Mouse (Mus musculus) Patski (cell line): ENCODE data around the gene Dnajc21. TPM values are rescaled to one million over a fixed set of nuclear protein-coding genes. Genes with fewer than 3 reads are reported as not detected.
"Not testable (repeated sequence)": the region's sequence is repeated elsewhere in the genome, so short reads cannot be mapped to it uniquely, and the experiment has no call there.

Source experiments
- ATAC-seq: fragments of 100-300 bp; one replicate; pipeline ENCODE4 v1.8.0; 2021
- CTCF ChIA-PET: fragments of 350-600 bp; sonication (Branson Sonifier 250); formaldehyde crosslinking; loops from one replicate; lab custom pipeline; 2022; ENCODE audit warnings: inconsistent platforms; lab: Charles Lee
- POLR2A ChIA-PET: fragments of 350-600 bp; sonication (Branson Sonifier 250); formaldehyde crosslinking; loops from one replicate; lab custom pipeline; 2022; ENCODE audit warnings: antibody characterized with exemption, inconsistent platforms; lab: Charles Lee
- DNase-seq: peaks from one replicate; pipeline ENCODE4 v3.0.0-alpha.2; 2011; ENCODE audit warnings: low read depth, low spot score
- H3K27me3 ChIP-seq: fragments of 371-371 bp; one replicate; pipeline ENCODE4 v1.5.1; 2021
- CTCF ChIP-seq: fragments of 100-300 bp; IDR thresholded peaks from one replicate; pipeline ENCODE4 v1.5.1; 2021
- in situ Hi-C: fragments of 300-500 bp; cut with MboI; formaldehyde crosslinking; loops from 3 replicates; pipeline ENCODE4 v1.11.1; 2018; ENCODE audit warnings: low pct_unique_long_range_greater_than_20kb, mixed read lengths
- polyA plus RNA-seq: library from polyadenylated mRNA; unstranded; gene quantifications from one replicate; pipeline ENCODE4 v1.2.3, GENCODE M21; 2021

The Dnajc21 gene
- polyA plus RNA-seq: 34.2 TPM

DNA sequence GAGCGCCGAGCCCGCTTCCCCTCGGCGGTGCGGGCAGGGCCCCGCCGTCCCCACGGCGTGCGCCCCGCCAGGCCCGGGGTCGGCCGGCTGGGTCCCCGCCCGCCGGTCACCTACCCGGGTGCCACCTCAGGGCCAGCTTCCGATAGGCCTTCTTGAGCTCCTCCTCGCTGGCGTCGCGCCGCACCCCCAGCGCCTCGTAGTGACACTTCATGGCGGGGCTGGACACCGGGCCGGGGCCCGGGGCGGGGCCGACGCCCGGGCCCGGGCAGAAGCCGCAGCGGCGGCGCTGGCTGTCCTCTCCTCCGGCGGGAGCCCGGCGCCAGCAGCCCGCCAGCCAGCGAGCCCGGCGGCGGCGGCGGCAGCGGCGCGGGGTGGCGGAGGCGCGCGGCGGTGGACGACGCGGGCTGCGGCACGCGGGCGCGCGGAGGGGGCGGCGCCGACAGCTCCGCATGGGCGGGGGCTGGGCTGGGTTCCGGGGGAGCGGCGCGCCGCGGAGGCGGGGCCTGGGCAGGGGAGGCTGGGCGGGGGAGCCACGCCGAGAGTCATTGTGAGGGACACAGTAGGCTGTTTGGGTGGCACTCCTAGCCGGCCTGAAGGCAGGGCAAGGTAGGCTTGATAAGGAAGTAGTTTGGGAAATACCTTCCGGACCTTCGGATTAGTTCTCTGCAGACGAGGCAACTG, at the start of gene Dnajc21:
Gene Dnajc21 (minus strand): TSS at position 366 of the 681 bp plus-strand sequence.
- CTCF ChIA-PET: interaction anchor here (0.7 kb wide), 1 partner anchor 64 kb away, joined by 3 read pairs; no protein-coding TSS in a partner anchor

DNA sequence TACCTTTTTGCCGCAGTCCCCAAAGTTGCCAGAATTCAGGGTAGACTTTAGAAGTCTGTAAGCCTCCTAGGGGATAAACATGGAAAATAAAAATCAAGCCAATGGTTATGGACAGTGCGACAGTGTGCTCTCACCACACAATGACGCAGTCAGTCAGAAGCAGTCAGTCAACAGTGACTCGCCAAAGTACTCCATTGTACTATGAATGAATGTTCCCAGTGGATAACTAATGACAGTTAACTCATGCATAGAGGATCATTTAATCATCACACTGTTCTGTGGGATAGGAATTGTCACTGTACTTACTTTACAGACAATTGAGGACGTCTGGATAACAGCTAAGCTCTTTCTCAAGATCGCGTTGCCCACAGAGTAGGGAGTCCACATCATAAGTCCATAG, 44.9 kb upstream of the Dnajc21 start:
- in situ Hi-C loops: no loop called here
- DNase-seq (no peak), ATAC-seq (peak; percentile 71)
- TF ChIP-seq CTCF: peak; percentile 19
- POLR2A ChIA-PET: no interaction called here
- H3K27me3 ChIP-seq: peaks cover 11% of the 10 kb centered on the region
- CTCF ChIA-PET: interaction anchor here (1.4 kb wide), 1 partner anchor 14 kb away, joined by 4 read pairs; no protein-coding TSS in a partner anchor

More for the DNA sequence above, at the start of gene Dnajc21:
- DNase-seq (no peak), ATAC-seq (peak; percentile 98)
- no peaks in the 10 kb centered on the region for H3K27me3 ChIP-seq
- in situ Hi-C loops: no loop called here
- no peak for TF ChIP-seq CTCF
- POLR2A ChIA-PET: interaction anchor here (0.6 to 2.2 kb wide), 3 partner anchors 15 to 1399 kb away, joined by 3 to 7 read pairs (median 3); partner anchors contain the start of gene Brix1

DNA sequence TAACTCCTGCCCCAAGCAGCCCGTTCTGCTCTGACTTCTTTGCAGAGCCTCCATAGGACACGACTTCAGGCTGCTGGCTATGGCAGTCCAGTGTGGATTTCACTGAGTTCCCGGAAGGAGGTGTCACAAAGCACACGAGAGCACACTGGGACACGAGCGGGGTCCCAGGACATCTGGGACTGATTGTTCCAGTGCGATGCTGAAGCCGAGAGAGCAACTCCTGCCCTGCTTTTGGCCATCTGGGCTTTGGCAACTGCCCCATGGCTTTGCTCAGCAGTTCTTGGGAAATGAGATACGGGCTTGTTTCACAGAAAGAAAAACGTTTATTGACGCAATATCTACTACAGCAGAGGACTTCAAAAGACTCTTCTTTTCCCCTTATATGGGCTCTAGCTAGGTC, 35.8 kb upstream of the Dnajc21 start:
- ATAC-seq (no peak), DNase-seq (no peak)
- TF ChIP-seq CTCF: no peak
- ChIA-PET POLR2A (no interaction called here), CTCF (interaction anchor here (1.3 kb wide), 1 partner anchor 21 kb away, joined by 3 read pairs; the partner anchor contains the start of genes Brix1 and Rad1)
- H3K27me3 ChIP-seq: peaks cover 2% of the 10 kb centered on the region
- in situ Hi-C loops: loop anchor here (10.0 kb wide), 1 partner anchor 69 kb away; no protein-coding TSS in a partner anchor

DNA sequence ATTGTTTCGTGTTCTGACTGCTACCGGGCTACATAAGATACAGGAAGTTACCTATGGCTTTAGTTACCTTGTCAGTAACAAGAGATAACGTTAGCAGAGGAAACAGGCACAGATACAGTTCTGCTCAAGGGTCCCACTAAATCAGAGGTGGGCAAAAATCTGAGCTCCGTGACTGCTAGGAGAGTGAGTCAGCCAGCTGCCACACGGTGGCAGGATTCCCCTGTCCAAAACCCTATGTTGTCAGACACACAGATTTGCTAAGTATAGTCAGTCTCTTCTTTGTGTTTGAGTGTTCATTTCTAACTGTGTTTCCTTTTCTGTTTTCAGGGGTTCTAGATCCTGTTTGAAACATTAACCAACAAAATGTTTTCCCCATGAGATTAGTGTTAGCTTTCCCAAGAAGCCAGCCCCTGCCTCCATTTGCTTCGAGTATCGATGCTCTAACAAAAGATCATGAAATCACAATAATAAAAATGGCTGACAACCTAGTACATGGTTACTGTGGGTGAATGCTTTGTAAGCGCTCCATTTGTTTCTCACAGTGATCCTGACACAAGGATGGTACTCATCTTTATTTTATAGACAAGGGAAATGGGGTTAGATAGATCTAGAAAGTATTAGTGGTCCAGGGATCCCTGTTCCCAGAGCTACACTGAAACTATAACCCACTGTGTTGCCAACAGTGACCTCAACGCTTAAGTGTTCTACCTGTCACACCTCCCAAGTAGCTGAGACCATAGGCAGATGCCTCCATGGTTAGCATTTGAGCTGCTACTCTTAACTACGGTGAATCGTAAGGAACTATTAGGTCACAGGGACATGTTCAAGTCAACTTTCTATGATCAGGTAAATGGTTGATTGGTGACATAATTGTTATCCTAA, 30.8 kb upstream of the Dnajc21 start:
- ChIA-PET CTCF (interaction anchor here (0.9 to 4.5 kb wide), 21 partner anchors 9 to 495 kb away, joined by 3 to 31 read pairs (median 4); partner anchors contain the start of gene Amacr), POLR2A (no interaction called here)
- in situ Hi-C loops: loop anchor here (10.0 kb wide), 1 partner anchor 74 kb away; no protein-coding TSS in a partner anchor
- H3K27me3 ChIP-seq: no peaks in the 10 kb centered on the region
- DNase-seq: no peak
- peak; percentile 94 for TF ChIP-seq CTCF
- ATAC-seq: peak; percentile 67

DNA sequence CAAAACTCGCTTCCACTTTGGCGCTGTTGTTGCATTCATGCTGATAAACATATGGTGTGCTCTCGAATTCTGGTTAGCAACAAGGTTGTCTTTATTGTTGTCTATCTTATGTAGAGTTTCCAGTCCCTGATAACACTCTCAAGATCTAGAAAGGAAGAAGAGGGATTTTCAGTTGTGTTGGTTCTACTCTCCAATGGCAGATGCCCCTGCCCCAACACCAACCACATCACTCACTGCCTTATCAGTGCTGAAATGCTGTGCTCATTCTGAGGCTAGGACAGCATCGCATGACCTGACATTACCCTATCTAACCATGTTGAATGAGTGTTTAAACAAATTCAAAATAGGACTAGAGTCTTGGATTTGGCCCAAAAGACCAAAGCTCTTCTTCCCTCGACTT, 29.7 kb upstream of the Dnajc21 start:
- CTCF ChIA-PET: interaction anchor here (1.3 to 4.5 kb wide), 7 partner anchors 12 to 496 kb away, joined by 3 to 31 read pairs (median 4); partner anchors contain the start of gene Amacr
- ATAC-seq (no peak), DNase-seq (no peak)
- in situ Hi-C loops: loop anchor here (10.0 kb wide), 1 partner anchor 75 kb away; no protein-coding TSS in a partner anchor
- H3K27me3 ChIP-seq: no peaks in the 10 kb centered on the region
- no peak for TF ChIP-seq CTCF
- POLR2A ChIA-PET: no interaction called here

DNA sequence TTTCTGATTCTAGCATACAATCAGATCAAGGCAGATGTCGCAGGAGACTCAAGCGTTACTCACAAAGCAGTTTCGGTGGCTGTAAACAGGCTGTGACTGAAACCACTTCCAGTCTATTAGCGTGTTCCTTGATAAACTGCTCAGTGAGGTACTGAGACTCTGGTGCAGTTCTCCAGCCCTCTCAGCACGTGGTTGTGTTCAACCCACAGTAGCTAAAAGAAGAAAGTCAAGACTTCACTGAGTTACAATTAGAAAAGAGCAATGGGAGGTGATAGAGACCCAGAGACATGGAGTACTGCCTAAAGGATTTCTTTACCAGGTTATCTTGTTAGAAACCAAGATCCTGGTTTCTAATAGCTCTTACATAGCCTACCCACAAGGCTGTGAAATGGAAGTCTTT, 29.3 kb upstream of the Dnajc21 start:
- ATAC-seq: no peak
- ChIA-PET CTCF (interaction anchor here (0.8 to 4.5 kb wide), 4 partner anchors 12 to 482 kb away, joined by 3 to 31 read pairs (median 4); partner anchors contain the start of gene Amacr), POLR2A (no interaction called here)
- no peak for DNase-seq
- in situ Hi-C loops: loop anchor here (5.0 kb wide), 1 partner anchor 403 kb away; no protein-coding TSS in a partner anchor
- H3K27me3 ChIP-seq: no peaks in the 10 kb centered on the region
- no peak for TF ChIP-seq CTCF

DNA sequence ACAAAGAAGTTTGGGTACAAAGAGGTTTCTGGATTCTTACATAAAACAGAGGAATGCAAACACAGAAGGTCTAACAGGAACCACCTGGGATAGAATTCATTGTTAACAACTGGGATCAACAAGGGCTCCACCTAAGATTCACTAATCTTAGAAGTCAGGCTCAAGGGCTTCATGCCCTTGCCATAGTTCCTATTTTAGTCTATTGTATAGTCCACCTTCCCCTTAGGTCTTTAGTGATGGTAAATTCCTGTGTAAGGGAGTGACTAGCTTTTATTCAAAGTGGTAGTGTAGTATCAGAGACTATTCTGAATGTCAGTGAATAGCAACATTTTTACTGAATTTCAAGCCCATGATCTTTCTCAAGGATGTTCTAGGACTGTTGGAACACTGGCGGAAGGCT, 26.4 kb upstream of the Dnajc21 start:
- in situ Hi-C loops: loop anchor here (5.0 kb wide), 1 partner anchor 406 kb away; no protein-coding TSS in a partner anchor
- POLR2A ChIA-PET, H3K27me3 ChIP-seq, ATAC-seq, DNase-seq: not testable (repeated sequence)
- CTCF ChIA-PET: interaction anchor here (1.3 kb wide), 1 partner anchor 405 kb away, joined by 4 read pairs; no protein-coding TSS in a partner anchor

DNA sequence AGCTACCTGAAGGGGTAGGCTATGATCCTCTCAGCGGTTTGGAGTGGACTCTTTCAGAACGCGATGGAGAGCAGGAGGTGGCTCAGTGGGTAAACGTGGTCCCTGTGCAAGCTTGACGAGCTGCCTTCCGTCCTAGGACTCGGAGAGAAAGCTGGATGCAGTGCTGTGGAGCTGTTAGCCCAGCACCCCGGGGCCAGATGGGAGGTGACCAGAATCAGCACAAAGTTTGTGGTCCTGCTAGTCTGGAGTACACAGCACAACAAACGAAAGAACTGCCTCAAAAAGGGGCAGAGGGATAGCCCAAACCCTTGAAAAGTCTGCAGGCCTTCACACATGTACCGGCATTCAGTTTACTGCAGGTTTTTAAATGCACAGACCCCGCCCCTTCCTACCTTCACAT, 25.6 kb upstream of the Dnajc21 start:
- in situ Hi-C loops: loop anchor here (5.0 kb wide), 1 partner anchor 406 kb away; no protein-coding TSS in a partner anchor
- POLR2A ChIA-PET: no interaction called here

DNA sequence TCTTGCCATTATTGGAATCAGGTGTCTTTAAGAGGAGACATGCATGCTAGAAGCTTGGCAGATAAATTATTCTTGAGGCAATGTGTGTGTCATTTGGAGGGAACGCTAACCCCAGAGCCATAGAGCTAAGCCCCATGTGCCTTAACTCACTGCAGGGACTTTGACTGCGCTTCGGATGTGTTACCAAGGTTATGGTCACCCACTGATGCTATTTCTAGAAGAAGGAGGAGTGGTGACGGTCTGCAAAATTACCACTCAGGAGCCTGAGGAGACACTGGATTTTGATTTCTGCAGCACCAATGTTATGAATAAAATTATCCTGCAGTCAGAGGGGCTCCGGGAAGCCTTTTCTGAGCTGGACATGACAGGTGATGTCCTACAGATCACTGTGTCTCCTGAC, 19.8 kb upstream of the Dnajc21 start:
- in situ Hi-C loops: no loop called here
- ATAC-seq: no peak

More for the DNA sequence above, 25.6 kb upstream of the Dnajc21 start:
- CTCF ChIA-PET: no interaction called here
- DNase-seq (no peak), ATAC-seq (no peak)
- no peaks in the 10 kb centered on the region for H3K27me3 ChIP-seq
- TF ChIP-seq CTCF: no peak

DNA sequence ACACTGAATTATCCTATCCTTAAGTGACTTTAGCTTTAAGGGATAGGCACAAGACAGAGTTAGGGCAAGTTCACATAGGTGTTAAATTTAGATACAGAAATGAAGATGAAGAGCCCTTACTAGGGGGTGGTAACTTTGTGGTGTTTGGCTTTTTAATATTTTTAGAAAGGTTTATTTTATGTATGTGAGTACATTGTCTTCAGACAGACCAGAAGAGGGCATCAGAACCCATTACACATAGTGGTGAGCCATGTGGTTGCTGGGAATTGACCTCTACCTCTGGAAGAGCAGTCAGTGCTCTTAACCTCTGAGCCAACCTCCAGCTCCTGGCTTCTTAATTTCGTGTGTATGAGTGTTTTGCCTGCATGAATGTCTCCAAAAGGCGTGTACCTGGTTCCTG, 16.9 kb upstream of the Dnajc21 start:
- H3K27me3 ChIP-seq: no peaks in the 10 kb centered on the region
- ATAC-seq (peak; percentile 41), DNase-seq (no peak)
- ChIA-PET POLR2A (no interaction called here), CTCF (interaction anchor here (1.6 kb wide), 1 partner anchor 413 kb away, joined by 8 read pairs; no protein-coding TSS in a partner anchor)
- peak; percentile 52 for TF ChIP-seq CTCF
- in situ Hi-C loops: loop anchor here (5.0 to 10.0 kb wide), 2 partner anchors 230 to 908 kb away; partner anchors contain the start of gene Tars

More for the DNA sequence above, 19.8 kb upstream of the Dnajc21 start:
- ChIA-PET POLR2A (no interaction called here), CTCF (no interaction called here)
- DNase-seq: no peak
- no peak for TF ChIP-seq CTCF
- H3K27me3 ChIP-seq: no peaks in the 10 kb centered on the region
